Mouse (Mus musculus) spleen, adult 2 months (tissue): ENCODE results near the gene Ap3m1. TPM values are rescaled to one million over a fixed set of nuclear protein-coding genes. Genes with fewer than 3 reads are reported as not detected.
A peak's percentile ranks its signal among the peaks of the same experiment; 100 is the strongest.

Experiments
- DNase-seq, 2 experiments: peaks; one replicate each; pipeline versions ENCODE4 v3.0.0 to v3.0.0-alpha.2; 2012 to 2021; ENCODE audit warnings: low spot score in 2 of 2, low read depth in 1 of 2
- H3K27ac ChIP-seq: fragments of 200-500 bp; 2 replicates; pipeline ENCODE4 v1.5.1; 2012; ENCODE audit warnings: low read length, inconsistent platforms; ENCODE audit not compliant: insufficient read depth
- H3K27me3 ChIP-seq: fragments of 200-500 bp; 2 replicates; pipeline ENCODE4 v1.6.1; 2012; ENCODE audit warnings: mild to moderate bottlenecking, moderate library complexity, low read length, inconsistent platforms; ENCODE audit not compliant: control insufficient read depth, insufficient read depth
- H3K36me3 ChIP-seq: fragments of 200-500 bp; 2 replicates; pipeline ENCODE4 v1.6.1; 2012; ENCODE audit warnings: mild to moderate bottlenecking, low read length, inconsistent platforms; ENCODE audit not compliant: control insufficient read depth, insufficient read depth
- H3K4me1 ChIP-seq: fragments of 200-500 bp; 2 replicates; pipeline ENCODE4 v1.6.1; 2011; ENCODE audit warnings: inconsistent platforms; ENCODE audit not compliant: control insufficient read depth, insufficient read depth, insufficient read length
- H3K4me3 ChIP-seq: fragments of 200-500 bp; 2 replicates; pipeline ENCODE4 v1.5.1; 2011; ENCODE audit warnings: mild to moderate bottlenecking, inconsistent platforms; ENCODE audit not compliant: insufficient read depth, insufficient read length; ENCODE audit errors: extremely low read depth
- CTCF ChIP-seq: fragments of 200-500 bp; IDR thresholded peaks from 2 replicates; pipeline ENCODE4 v1.5.1; 2011; ENCODE audit warnings: mild to moderate bottlenecking, inconsistent platforms; ENCODE audit not compliant: insufficient read depth, insufficient read length, insufficient replicate concordance; ENCODE audit errors: extremely low read depth
- POLR2A ChIP-seq: fragments of 200-500 bp; IDR thresholded peaks from 2 replicates; pipeline ENCODE4 v1.6.1; 2011; ENCODE audit warnings: low read depth, low read length, inconsistent platforms
- WGBS: fragments of 180-500 bp; shearing (Covaris S2); methylation state at CpG from one replicate; pipeline ENCODE4 v1.1.7; 2018; 5-methylcytosine and 5-hydroxymethylcytosine counted together
- polyA plus RNA-seq: library from polyadenylated mRNA; depleted of rRNA; stranded (reverse); fragments of >200 nt; gene quantifications from 2 replicates; pipeline ENCODE4 v1.2.3, GENCODE M21; 2012

The Ap3m1 gene
- polyA plus RNA-seq, 1 experiment, result 10.6 TPM

DNA sequence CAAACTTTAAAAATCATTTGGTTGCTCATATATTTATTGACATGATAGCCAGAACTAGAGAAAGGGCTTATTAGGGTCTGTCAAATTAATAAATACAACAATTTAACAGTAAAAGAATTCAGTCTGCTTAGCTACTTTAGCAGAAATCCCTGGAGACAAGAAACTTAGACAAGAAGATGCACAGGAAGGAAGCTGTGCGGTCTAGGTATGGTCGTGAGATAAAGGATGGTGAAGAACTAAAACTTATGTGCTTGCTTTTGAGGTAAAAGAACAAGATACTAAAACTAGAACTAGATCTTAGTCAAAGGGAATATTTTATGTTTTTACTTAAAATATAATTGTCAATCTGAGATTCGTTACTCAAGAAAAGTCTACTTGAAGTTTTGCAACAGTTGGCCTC lies 17.5 kb downstream of the Ap3m1 start:
- DNase-seq, result no peak
- peaks cover 4% of the 10 kb centered on the region; the same call in 1 of the 2 replicates for H3K4me1 ChIP-seq
- WGBS, result 61% methylated on average over 3 of the region's 3 CpGs
- no peaks in the 10 kb centered on the region for H3K27me3 ChIP-seq
- H3K27ac ChIP-seq, result no peak overlapping the region
- H3K36me3 ChIP-seq, result peaks cover 26% of the 10 kb centered on the region
- H3K4me3 ChIP-seq, result no peak overlapping the region
- no peak for TF ChIP-seq CTCF

GRCm38 (mm10) chr14:21034271-21034670 lies 18.0 kb downstream of the Ap3m1 start:
- no peaks in the 10 kb centered on the region for H3K27me3 ChIP-seq
- 70% methylated on average over 4 of the region's 4 CpGs for WGBS
- no peak overlapping the region; the same call in 1 of the 2 replicates for H3K27ac ChIP-seq
- TF ChIP-seq POLR2A, result no peak
- no peak for TF ChIP-seq CTCF
- no peak for DNase-seq
- peaks cover 22% of the 10 kb centered on the region for H3K36me3 ChIP-seq
- no peak overlapping the region for H3K4me3 ChIP-seq
- H3K4me1 ChIP-seq, result peaks cover 4% of the 10 kb centered on the region; the same call in 1 of the 2 replicates

GRCm38 (mm10) chr14:21031783-21032511 lies 20.4 kb downstream of the Ap3m1 start:
- DNase-seq, result peak in 1 of 2 experiments; percentile 84
- peak overlapping the region; percentile 60; the same call in 1 of the 2 replicates for H3K27ac ChIP-seq
- peaks cover 4% of the 10 kb centered on the region; the same call in 1 of the 2 replicates for H3K4me1 ChIP-seq
- no peak overlapping the region for H3K4me3 ChIP-seq
- 63% methylated on average over 6 of the region's 6 CpGs for WGBS
- TF ChIP-seq POLR2A (no peak), CTCF (no peak)
- H3K36me3 ChIP-seq, result peaks cover 19% of the 10 kb centered on the region
- no peaks in the 10 kb centered on the region for H3K27me3 ChIP-seq

GRCm38 (mm10) chr14:21029025-21029659 lies 23.2 kb downstream of the Ap3m1 start:
- 89% methylated on average over 11 of the region's 11 CpGs for whole genome bisulfite sequencing
- no peak for DNase-seq
- no peak for TF ChIP-seq CTCF
- H3K4me3 ChIP-seq, result no peak overlapping the region
- peaks cover 4% of the 10 kb centered on the region; the same call in 1 of the 2 replicates for H3K4me1 ChIP-seq
- H3K27me3 ChIP-seq, result no peaks in the 10 kb centered on the region
- no peak overlapping the region for H3K27ac ChIP-seq
- peaks cover 14% of the 10 kb centered on the region for H3K36me3 ChIP-seq

DNA sequence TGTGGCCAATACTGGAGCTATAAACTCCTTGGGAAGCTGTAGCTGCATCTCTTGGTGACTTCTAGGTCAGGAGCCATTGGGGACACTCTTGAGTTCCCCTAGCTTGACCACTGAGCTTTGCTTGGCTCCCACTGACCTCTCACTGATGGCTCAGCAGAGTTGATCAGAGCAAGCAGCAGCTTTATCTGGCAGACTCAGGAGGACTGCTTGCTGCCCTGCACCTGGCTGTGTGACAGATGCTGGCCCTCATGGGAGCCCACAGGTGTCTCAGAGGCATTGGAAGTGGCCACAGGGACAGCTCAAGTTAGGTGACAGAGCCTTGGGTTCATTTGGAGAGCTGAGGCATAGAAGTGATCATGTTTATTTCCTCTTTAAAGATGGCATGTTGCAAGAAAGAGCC lies 24.8 kb downstream of the Ap3m1 start:
- peaks cover 12% of the 10 kb centered on the region for H3K36me3 ChIP-seq
- peaks cover 4% of the 10 kb centered on the region; the same call in 1 of the 2 replicates for H3K4me1 ChIP-seq
- DNase-seq, result no peak
- H3K4me3 ChIP-seq, result no peak overlapping the region
- H3K27me3 ChIP-seq, result no peaks in the 10 kb centered on the region
- H3K27ac ChIP-seq, result no peak overlapping the region
- TF ChIP-seq CTCF, result no peak
- no peak for TF ChIP-seq POLR2A

DNA sequence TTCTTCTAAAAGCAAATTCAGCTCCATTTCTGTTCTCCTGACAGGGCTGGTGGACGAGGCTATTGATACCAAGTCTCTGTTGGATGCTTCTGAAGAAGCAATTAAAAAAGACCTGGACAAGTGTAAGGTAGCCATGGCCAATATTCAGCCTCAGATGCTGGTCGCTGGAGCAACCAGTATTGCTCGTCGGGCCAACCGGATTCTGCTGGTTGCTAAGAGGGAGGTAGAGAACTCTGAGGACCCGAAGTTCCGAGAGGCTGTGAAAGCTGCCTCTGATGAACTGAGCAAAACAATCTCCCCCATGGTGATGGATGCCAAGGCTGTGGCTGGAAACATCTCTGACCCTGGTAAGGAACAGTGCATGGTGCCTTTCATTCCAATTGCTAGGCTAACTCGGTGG lies 31.9 kb downstream of the Ap3m1 start:
- DNase-seq, result no peak
- TF ChIP-seq POLR2A (no peak), CTCF (no peak)
- no peak overlapping the region for H3K4me3 ChIP-seq
- H3K27me3 ChIP-seq, result no peaks in the 10 kb centered on the region
- no peak overlapping the region for H3K27ac ChIP-seq
- H3K36me3 ChIP-seq, result peaks cover 10% of the 10 kb centered on the region; the same call in 1 of the 2 replicates
- WGBS, result 93% methylated on average over 8 of the region's 8 CpGs
- no peaks in the 10 kb centered on the region for H3K4me1 ChIP-seq

GRCm38 (mm10) chr14:21018977-21019376 lies 33.3 kb downstream of the Ap3m1 start:
- peak in 1 of 2 experiments; percentile 23 for DNase-seq
- Histone ChIP-seq H3K4me1 (no peaks in the 10 kb centered on the region), H3K4me3 (no peak overlapping the region), H3K36me3 (peaks cover 8% of the 10 kb centered on the region; the same call in 1 of the 2 replicates), H3K27ac (no peak overlapping the region), H3K27me3 (no peaks in the 10 kb centered on the region)
- 64% methylated on average over 3 of the region's 3 CpGs for WGBS
- TF ChIP-seq CTCF (no peak), POLR2A (no peak)
